Mouse (Mus musculus) testis, adult 2 months (tissue): Measurements from ENCODE around the gene Hcn3.

Experiments
- CTCF ChIP-seq: fragments of 200-500 bp; IDR thresholded peaks from 2 replicates; pipeline ENCODE4 v1.5.1; 2012; ENCODE audit warnings: low read depth, mild to moderate bottlenecking, inconsistent platforms, low read length, moderate library complexity; ENCODE audit not compliant: control insufficient read depth, insufficient read depth, insufficient replicate concordance
- POLR2A ChIP-seq: fragments of 200-500 bp; IDR thresholded peaks from 2 replicates; pipeline ENCODE4 v1.6.1; 2012; ENCODE audit warnings: low read depth, mild to moderate bottlenecking, inconsistent platforms, low read length, moderate library complexity; ENCODE audit not compliant: control insufficient read depth

DNA sequence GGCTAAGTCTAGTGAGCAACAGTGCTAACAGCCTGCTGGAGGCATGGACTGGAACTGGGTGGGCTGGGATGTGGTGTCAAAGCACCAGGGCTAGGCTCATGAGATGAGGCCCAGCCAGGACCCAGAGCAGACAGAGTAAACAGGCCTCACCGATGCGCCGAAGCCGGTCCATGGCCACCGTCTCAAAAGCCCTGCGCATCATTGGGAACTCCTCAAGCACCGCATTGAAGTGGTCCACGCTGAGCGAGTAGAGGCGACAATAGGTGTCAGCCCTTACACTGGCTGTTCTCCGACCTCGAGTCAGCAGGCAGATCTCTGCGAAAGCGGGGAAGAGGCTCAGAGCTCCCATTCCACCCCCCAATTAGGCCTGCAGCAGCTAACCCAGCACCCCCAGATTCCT lies 11.4 kb downstream of the Hcn3 start:
- no peak for TF ChIP-seq CTCF
- TF ChIP-seq POLR2A: no peak
